Mouse (Mus musculus): ENCODE measurements around the gene Mycbpap. TPM values are rescaled to one million over a fixed set of nuclear protein-coding genes. Genes with fewer than 3 reads are reported as not detected.
A peak's percentile ranks its signal among the peaks of the same experiment; 100 is the strongest.

The Mycbpap gene
- polyA plus RNA-seq, 1 experiment from 2014 or later, result 0.94 TPM

DNA sequence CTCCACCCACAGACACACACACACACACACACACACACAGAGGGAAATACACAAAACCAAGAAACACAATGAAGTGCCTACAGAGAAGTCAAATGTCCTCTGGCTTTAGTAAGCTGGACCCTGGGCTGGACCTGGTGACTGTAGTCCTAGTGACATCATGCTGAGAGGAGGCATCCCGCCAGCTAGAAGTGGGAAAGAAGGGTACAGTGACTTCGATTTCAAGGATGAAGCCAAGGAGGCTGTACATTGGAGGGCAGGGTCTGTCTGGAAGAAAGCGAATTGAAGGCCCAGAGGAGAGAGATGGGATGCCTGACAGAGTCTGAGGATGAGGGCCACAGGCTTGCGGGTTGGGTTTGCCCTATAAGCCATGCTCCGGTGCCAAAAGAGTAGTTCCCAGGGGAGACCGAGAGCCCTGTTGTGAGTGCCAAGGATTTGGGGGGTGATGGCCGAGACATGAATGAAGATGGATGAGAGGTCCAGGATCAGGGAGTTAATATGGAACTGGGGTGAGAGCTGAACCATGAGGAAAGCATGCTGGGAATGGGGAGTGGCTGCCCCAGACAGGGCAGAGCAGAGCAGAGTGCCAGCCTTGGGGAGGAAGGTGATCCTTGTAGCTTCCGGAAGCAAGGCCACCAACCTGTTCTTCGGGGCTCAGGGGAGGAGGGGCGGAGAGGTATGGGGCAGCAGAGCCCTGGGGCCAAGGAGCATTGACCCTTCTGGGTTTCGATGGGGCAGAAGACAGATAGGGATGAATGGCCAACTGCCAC is 32.6 kb downstream of the Mycbpap start:
- Histone ChIP-seq H3K27ac (ENCODE audit: low read depth, low read length) (no peak overlapping the region), H3K9ac (ENCODE audit: low read depth, low read length) (no peak overlapping the region), H3K9me3 (ENCODE audit: control insufficient read depth) (no peaks in the 10 kb centered on the region), H3K27me3 (replicated peaks; ENCODE audit: control insufficient read depth, insufficient read depth, low read length) (peaks cover 11% of the 10 kb centered on the region; the same call in 1 of the 2 replicates), H3K4me1 (replicated peaks; ENCODE audit: control insufficient read depth, insufficient read depth, low read length) (no peaks in the 10 kb centered on the region), H3K4me3 (ENCODE audit: low read depth, low read length) (no peak overlapping the region), H3K36me3 (ENCODE audit: control insufficient read depth, insufficient read depth) (no peaks in the 10 kb centered on the region), H3K4me2 (replicated peaks; ENCODE audit: low read depth) (no peak overlapping the region)
- TF ChIP-seq CTCF (IDR thresholded peaks at IDR 0.05; ENCODE audit: low read depth), result no peak
- 81% methylated on average over 11 of the region's 11 CpGs for WGBS
- ATAC-seq, result no peak

GRCm38 (mm10) chr11:94486001-94486400 is 35.5 kb downstream of the Mycbpap start, which contains the start of gene Spata20:
Gene Spata20 (minus strand): TSS chr11:94486179.
- Histone ChIP-seq H3K27ac (ENCODE audit: low read depth, low read length) (no peak within 1 kb of the TSS), H3K9ac (ENCODE audit: low read depth, low read length) (no peak within 1 kb of the TSS), H3K27me3 (replicated peaks; ENCODE audit: control insufficient read depth, insufficient read depth, low read length) (peaks cover 11% of the 10 kb centered on the region; the same call in 1 of the 2 replicates), H3K4me1 (replicated peaks; ENCODE audit: control insufficient read depth, insufficient read depth, low read length) (no peaks in the 10 kb centered on the region), H3K4me2 (replicated peaks; ENCODE audit: low read depth) (peak within 1 kb of the TSS; percentile 35; the same call in 1 of the 2 replicates), H3K9me3 (ENCODE audit: control insufficient read depth) (no peaks in the 10 kb centered on the region), H3K36me3 (ENCODE audit: control insufficient read depth, insufficient read depth) (no peaks in the 10 kb centered on the region), H3K4me3 (ENCODE audit: low read depth, low read length) (no peak within 1 kb of the TSS)
- 3% methylated on average over 24 of the region's 24 CpGs for WGBS
- ATAC-seq, result peak; percentile 33
- TF ChIP-seq CTCF (IDR thresholded peaks at IDR 0.05; ENCODE audit: low read depth), result peak; percentile 99

GRCm38 (mm10) chr11:94485223-94485622 is 36.3 kb downstream of the Mycbpap start:
- TF ChIP-seq CTCF (IDR thresholded peaks at IDR 0.05; ENCODE audit: low read depth), result no peak
- WGBS, result 67% methylated on average over 5 of the region's 5 CpGs
- Histone ChIP-seq H3K9me3 (ENCODE audit: control insufficient read depth) (no peaks in the 10 kb centered on the region), H3K4me3 (ENCODE audit: low read depth, low read length) (no peak overlapping the region), H3K4me1 (replicated peaks; ENCODE audit: control insufficient read depth, insufficient read depth, low read length) (no peaks in the 10 kb centered on the region), H3K9ac (ENCODE audit: low read depth, low read length) (no peak overlapping the region), H3K27ac (ENCODE audit: low read depth, low read length) (no peak overlapping the region), H3K4me2 (replicated peaks; ENCODE audit: low read depth) (no peak overlapping the region), H3K36me3 (ENCODE audit: control insufficient read depth, insufficient read depth) (no peaks in the 10 kb centered on the region), H3K27me3 (replicated peaks; ENCODE audit: control insufficient read depth, insufficient read depth, low read length) (peaks cover 11% of the 10 kb centered on the region; the same call in 1 of the 2 replicates)
- no peak for ATAC-seq

DNA sequence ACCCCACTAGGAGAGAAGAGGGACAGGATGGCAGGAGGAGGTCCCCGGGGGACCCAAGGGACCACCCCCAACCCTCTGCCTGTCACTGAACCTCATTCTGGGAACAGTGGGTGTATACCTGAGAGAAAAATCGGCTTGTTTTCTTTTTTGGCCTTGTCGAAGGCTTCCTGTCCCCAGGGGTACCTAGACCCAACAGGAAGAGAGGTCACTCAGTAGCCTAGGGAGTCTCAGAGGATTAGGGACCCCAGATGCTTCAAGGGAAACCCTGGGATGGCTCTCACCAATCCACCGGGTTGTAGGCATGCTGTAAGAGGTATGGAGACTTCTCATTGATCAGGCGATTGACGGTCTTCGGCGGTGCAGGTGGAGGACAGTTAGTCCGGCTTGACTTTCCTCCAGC is 36.9 kb downstream of the Mycbpap start:
- no peak for TF ChIP-seq CTCF (IDR thresholded peaks at IDR 0.05; ENCODE audit: low read depth)
- H3K27ac ChIP-seq (ENCODE audit: low read depth, low read length), result no peak overlapping the region
- WGBS, result 87% methylated on average over 9 of the region's 9 CpGs
- no peak for ATAC-seq
- no peaks in the 10 kb centered on the region for H3K9me3 ChIP-seq (ENCODE audit: control insufficient read depth)
- no peaks in the 10 kb centered on the region for H3K36me3 ChIP-seq (ENCODE audit: control insufficient read depth, insufficient read depth)
- no peak overlapping the region for H3K4me3 ChIP-seq (ENCODE audit: low read depth, low read length)
- no peaks in the 10 kb centered on the region for H3K4me1 ChIP-seq (replicated peaks; ENCODE audit: control insufficient read depth, insufficient read depth, low read length)
- no peak overlapping the region for H3K9ac ChIP-seq (ENCODE audit: low read depth, low read length)
- no peak overlapping the region for H3K4me2 ChIP-seq (replicated peaks; ENCODE audit: low read depth)
- peaks cover 11% of the 10 kb centered on the region; the same call in 1 of the 2 replicates for H3K27me3 ChIP-seq (replicated peaks; ENCODE audit: control insufficient read depth, insufficient read depth, low read length)

DNA sequence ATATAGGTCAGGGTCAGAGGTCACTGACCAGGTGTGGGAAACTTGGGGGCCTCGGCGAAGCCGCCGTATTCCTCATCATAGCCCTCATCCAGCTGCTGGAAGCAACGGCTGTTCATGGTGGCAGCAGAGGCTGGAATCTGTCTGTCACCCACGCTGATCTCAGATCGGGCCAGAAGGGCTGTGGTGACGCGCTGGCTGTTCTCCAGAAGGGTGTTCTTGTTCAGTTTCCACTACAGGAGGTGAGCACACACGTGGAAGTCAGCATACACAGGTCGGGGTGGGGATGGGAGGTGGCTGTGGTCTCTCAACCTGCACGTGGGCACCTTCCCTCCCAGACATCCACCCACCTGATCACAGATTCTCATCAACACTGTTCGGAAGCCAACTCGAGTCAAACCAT is 37.6 kb downstream of the Mycbpap start:
- no peak for TF ChIP-seq CTCF (IDR thresholded peaks at IDR 0.05; ENCODE audit: low read depth)
- no peaks in the 10 kb centered on the region for H3K9me3 ChIP-seq (ENCODE audit: control insufficient read depth)
- WGBS, result 81% methylated on average over 14 of the region's 14 CpGs

DNA sequence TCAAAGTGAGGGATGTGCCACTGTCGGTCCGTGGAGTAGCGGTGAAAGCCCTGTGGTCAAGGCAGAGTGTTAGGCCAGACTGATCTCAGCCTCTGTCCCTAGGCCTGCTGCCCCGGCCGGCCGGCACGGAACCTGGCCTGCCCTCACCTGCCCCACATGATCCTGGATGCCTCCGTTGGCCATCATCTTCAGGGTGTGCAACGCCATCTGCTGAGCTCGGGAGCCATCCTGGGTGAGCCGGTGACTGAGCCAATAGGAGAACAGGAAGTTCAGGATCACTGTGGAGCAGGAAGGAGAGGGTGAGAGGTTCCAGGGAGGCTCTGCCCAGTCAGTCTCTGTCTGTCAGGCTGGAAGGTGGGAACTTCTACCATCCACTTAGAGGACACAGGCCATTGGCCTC is 38.1 kb downstream of the Mycbpap start:
- Histone ChIP-seq H3K36me3 (ENCODE audit: control insufficient read depth, insufficient read depth) (no peaks in the 10 kb centered on the region), H3K27ac (ENCODE audit: low read depth, low read length) (no peak overlapping the region), H3K4me3 (ENCODE audit: low read depth, low read length) (no peak overlapping the region), H3K9me3 (ENCODE audit: control insufficient read depth) (no peaks in the 10 kb centered on the region), H3K4me2 (replicated peaks; ENCODE audit: low read depth) (no peak overlapping the region), H3K9ac (ENCODE audit: low read depth, low read length) (no peak overlapping the region), H3K27me3 (replicated peaks; ENCODE audit: control insufficient read depth, insufficient read depth, low read length) (peaks cover 11% of the 10 kb centered on the region; the same call in 1 of the 2 replicates), H3K4me1 (replicated peaks; ENCODE audit: control insufficient read depth, insufficient read depth, low read length) (no peaks in the 10 kb centered on the region)
- ATAC-seq, result no peak
- peak; percentile 30; the same call in 1 of the 2 replicates for TF ChIP-seq CTCF (IDR thresholded peaks at IDR 0.05; ENCODE audit: low read depth)
- 75% methylated on average over 11 of the region's 11 CpGs for WGBS

More for the DNA sequence above, 37.6 kb downstream of the Mycbpap start:
- no peak overlapping the region for H3K27ac ChIP-seq (ENCODE audit: low read depth, low read length)
- ATAC-seq, result no peak
- H3K36me3 ChIP-seq (ENCODE audit: control insufficient read depth, insufficient read depth), result no peaks in the 10 kb centered on the region
- no peak overlapping the region for H3K4me2 ChIP-seq (replicated peaks; ENCODE audit: low read depth)
- peaks cover 11% of the 10 kb centered on the region; the same call in 1 of the 2 replicates for H3K27me3 ChIP-seq (replicated peaks; ENCODE audit: control insufficient read depth, insufficient read depth, low read length)
- no peak overlapping the region for H3K4me3 ChIP-seq (ENCODE audit: low read depth, low read length)
- no peak overlapping the region for H3K9ac ChIP-seq (ENCODE audit: low read depth, low read length)
- no peaks in the 10 kb centered on the region for H3K4me1 ChIP-seq (replicated peaks; ENCODE audit: control insufficient read depth, insufficient read depth, low read length)

Data from intestine, postnatal 0 days (tissue).